13 mouse cellular contexts compared by ENCODE assay signal in genomic region chr5:43824580-43824979, GRCm38 (mm10). TPM values are rescaled to one million over a fixed set of nuclear protein-coding genes. Genes with fewer than 3 reads are reported as not detected.
DNase-seq lines count a peak whose midpoint lies in the region; ATAC-seq lines count a peak whose summit lies in the region.
"Had no signal": no experiment of that assay in that cellular context is flagged by ENCODE, and none has a peak within 500 bp of the region (broad histone marks: within the 10 kb centered on the region; RNA-seq: fewer than 3 reads in every experiment).

No protein-coding gene starts in this region.

- H3K4me3 ChIP-seq in heart, embryonic 16.5 days (ENCODE audit: low read length), result no peak overlapping the region
- H3K4me3 ChIP-seq in heart, embryonic 10.5 days, result no peak overlapping the region
- H3K4me3 ChIP-seq: limb, embryonic 13.5 days; stomach, embryonic 15.5 days had no signal

- H3K4me2 ChIP-seq in heart, embryonic 16.5 days (ENCODE audit: low read depth, low read length), result no peak overlapping the region
- H3K4me2 ChIP-seq: limb, embryonic 13.5 days; midbrain, embryonic 11.5 days; stomach, embryonic 15.5 days had no signal

- H3K27me3 ChIP-seq in heart, embryonic 16.5 days (ENCODE audit: control insufficient read depth, insufficient read depth, low read length), result no peaks in the 10 kb centered on the region
- H3K27me3 ChIP-seq in heart, embryonic 10.5 days (ENCODE audit: insufficient read depth, poor library complexity, severe bottlenecking), result no peaks in the 10 kb centered on the region
- H3K27me3 ChIP-seq: limb, embryonic 13.5 days; stomach, embryonic 15.5 days had no signal

- H3K9me3 ChIP-seq in heart, embryonic 16.5 days (replicated peaks; ENCODE audit: control insufficient read depth, low read length), result no peaks in the 10 kb centered on the region
- H3K9me3 ChIP-seq in heart, embryonic 10.5 days, result no peaks in the 10 kb centered on the region
- H3K9me3 ChIP-seq: limb, embryonic 13.5 days; stomach, embryonic 15.5 days had no signal

- no peak overlapping the region for H3K9ac ChIP-seq in heart, embryonic 16.5 days (ENCODE audit: low read length)
- H3K9ac ChIP-seq: limb, embryonic 13.5 days; stomach, embryonic 15.5 days had no signal

- no peak for DNase-seq in heart, embryonic 10.5 days (ENCODE audit: low spot score)
- DNase-seq in induced T-regulatory cell, adult 2 months (ENCODE audit: low read depth), result peak; percentile 63
- DNase-seq in skeletal muscle tissue, adult 2 months (ENCODE audit: low read depth, low spot score), result peak; percentile 27
- DNase-seq in thymus, postnatal 10 days (ENCODE audit: low spot score in 2 of 2), result peak; percentile 69 to 84
- no peak for DNase-seq in ovary, adult 18-20 months (ENCODE audit: low spot score)
- no peak for DNase-seq in frontal cortex, postnatal 25 days (ENCODE audit: low spot score in 2 of 2)
- DNase-seq in heart, adult 18-20 months, result no peak
- DNase-seq: cerebellum, postnatal 14 days had no signal

- H3K36me3 ChIP-seq in heart, embryonic 16.5 days (ENCODE audit: control insufficient read depth, insufficient read depth), result no peaks in the 10 kb centered on the region
- H3K36me3 ChIP-seq in heart, embryonic 10.5 days, result no peaks in the 10 kb centered on the region
- H3K36me3 ChIP-seq: limb, embryonic 13.5 days; stomach, embryonic 15.5 days had no signal

- WGBS in heart, embryonic 16.5 days, result 80% methylated on average over 3 of the region's 3 CpGs
- 80% methylated on average over 3 of the region's 3 CpGs for WGBS in heart, embryonic 10.5 days

- ATAC-seq in heart, embryonic 16.5 days (replicated peaks; ENCODE audit: extremely low read depth, insufficient read depth, low FRiP score), result peak; percentile 87

- peak overlapping the region; percentile 51; the same call in 1 of the 2 replicates for H3K27ac ChIP-seq in heart, embryonic 16.5 days (ENCODE audit: low read length)
- H3K27ac ChIP-seq in heart, embryonic 10.5 days, result no peak overlapping the region
- H3K27ac ChIP-seq: limb, embryonic 13.5 days; stomach, embryonic 15.5 days had no signal

- H3K4me1 ChIP-seq in heart, embryonic 16.5 days (ENCODE audit: control insufficient read depth, insufficient read depth, low read length), result no peaks in the 10 kb centered on the region
- H3K4me1 ChIP-seq in heart, embryonic 10.5 days, result no peaks in the 10 kb centered on the region
- H3K4me1 ChIP-seq: limb, embryonic 13.5 days; stomach, embryonic 15.5 days had no signal

RNA-seq across cellular contexts. Expression of gene Fbxl5, which starts 3.1 kb away (rescaled TPM):
- polyA plus RNA-seq in heart, embryonic 16.5 days (2015; fragmentation: Nextera tagmentation; extraction: Ambion mirVana), result 48.6 and 50.3 TPM in 2 replicates
- polyA plus RNA-seq in heart, embryonic 10.5 days (2016; fragmentation: Nextera tagmentation; extraction: Ambion mirVana), result 43.5 and 46.0 TPM in 2 replicates
- 10 to 100 TPM; 39.0 to 42.3 TPM for total RNA-seq in heart, adult 18-20 months (2021)

RNA-seq across cellular contexts. Expression of gene Bst1, which starts 5.9 kb away (rescaled TPM):
- polyA plus RNA-seq in heart, embryonic 16.5 days (2015; fragmentation: Nextera tagmentation; extraction: Ambion mirVana), result 2.3 and 2.8 TPM in 2 replicates
- 0.36 TPM in 1 of 2 replicates, not detected in the other for polyA plus RNA-seq in heart, embryonic 10.5 days (2016; fragmentation: Nextera tagmentation; extraction: Ambion mirVana)
- 1 to 10 TPM; 1.9 to 4.2 TPM for total RNA-seq in heart, adult 18-20 months (2021)
- polyA plus RNA-seq: C2C12; midbrain, embryonic 11.5 days had no signal

RNA-seq across cellular contexts. Expression of gene Cd38, which starts 43.8 kb away (rescaled TPM):
- 17.4 and 18.0 TPM in 2 replicates for polyA plus RNA-seq in heart, embryonic 16.5 days (2015; fragmentation: Nextera tagmentation; extraction: Ambion mirVana)
- 18.1 and 20.6 TPM in 2 replicates for polyA plus RNA-seq in heart, embryonic 10.5 days (2016; fragmentation: Nextera tagmentation; extraction: Ambion mirVana)
- 1 to 10 TPM; 5.8 to 6.3 TPM for total RNA-seq in heart, adult 18-20 months (2021)

Comparison
In these comparisons a context has a peak if more than half of its experiments do, and no peak if none do; other contexts are left out.
1. DNase-seq: peak in induced T-regulatory cell, adult 2 months (single experiment), skeletal muscle tissue, adult 2 months (single experiment) and thymus, postnatal 10 days (2 of 2); none in heart, embryonic 10.5 days (single experiment), ovary, adult 18-20 months (single experiment), frontal cortex, postnatal 25 days (0 of 2) and heart, adult 18-20 months (0 of 2).